Mouse (Mus musculus): Measurements from ENCODE around the gene Rasgef1b.

The Rasgef1b gene

DNA sequence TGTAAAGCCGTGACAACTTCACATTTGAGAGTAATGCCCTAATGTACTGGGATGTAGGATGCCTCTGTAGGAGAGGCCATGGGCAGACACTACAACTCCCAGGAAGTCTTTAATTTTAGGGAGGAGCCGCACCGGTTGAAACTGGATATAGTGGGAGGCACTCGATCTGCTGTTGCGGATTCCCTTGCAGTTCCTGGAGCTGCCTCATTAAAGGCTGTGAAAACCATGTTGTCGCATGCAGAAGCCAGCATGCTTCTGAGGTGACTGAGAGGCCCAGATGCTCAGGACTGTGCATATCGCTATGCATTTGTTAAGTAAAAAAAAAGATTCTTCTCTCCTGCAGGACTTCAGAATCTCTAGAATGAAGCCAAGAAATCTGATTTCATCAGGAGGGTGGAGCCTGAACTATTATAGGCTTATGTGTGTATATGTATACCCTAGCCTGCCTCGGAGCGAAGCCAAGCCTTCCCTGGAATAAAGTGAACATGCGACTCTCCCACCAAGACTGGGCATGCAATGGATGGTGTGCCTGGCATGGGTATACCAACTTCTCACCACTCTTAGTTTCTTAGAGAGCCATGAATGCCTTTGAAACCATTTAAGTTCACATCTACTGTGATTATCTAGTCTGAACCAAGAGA, 130.3 kb downstream of the Rasgef1b start:
- no peak for DNase-seq

- peak; percentile 73 for DNase-seq
Observed at GRCm38 (mm10) chr5:99597701-99598100, 131.2 kb downstream of the Rasgef1b start.

- no peak for DNase-seq
Observed at GRCm38 (mm10) chr5:99591348-99591747, 137.5 kb downstream of the Rasgef1b start.

DNA sequence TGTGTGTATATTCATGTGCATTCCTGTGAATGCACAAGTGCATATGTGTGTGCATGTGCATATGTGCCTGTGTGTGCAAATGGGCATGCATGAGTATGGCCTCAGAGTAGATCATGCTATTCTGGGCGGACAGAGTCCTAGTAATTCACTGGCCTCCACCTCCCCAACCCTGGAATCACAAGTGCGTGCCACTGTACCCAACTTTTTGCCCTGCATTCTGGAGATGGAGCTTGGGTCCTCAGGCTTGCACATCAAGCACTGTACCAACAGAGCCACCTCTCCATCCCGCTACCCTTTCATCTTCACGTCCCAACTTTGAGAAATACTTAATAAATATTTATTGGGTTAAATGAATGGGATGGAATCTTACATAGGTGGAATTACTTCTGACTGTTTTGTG, 138.3 kb downstream of the Rasgef1b start:
- DNase-seq, result no peak

DNA sequence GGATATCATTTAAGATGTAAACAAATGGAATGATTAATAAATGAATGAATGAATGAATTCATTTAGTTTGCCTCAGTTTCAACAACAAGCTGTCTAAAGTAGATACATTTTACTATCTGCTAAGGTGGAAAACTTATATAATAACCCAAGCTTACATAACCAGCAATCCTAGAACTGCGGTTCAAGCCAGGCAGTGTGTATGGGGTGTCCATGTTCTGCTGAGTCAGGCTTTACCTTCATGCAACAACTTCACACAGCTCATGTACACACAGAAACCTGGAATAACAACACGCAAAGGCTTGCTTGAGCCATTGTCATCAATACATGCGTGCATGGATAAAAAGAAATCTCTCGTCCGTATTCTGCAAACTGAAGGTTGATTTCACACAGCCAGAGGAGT, 140.9 kb downstream of the Rasgef1b start:
- no peak for DNase-seq

GRCm38 (mm10) chr5:99587589-99587988, 141.3 kb downstream of the Rasgef1b start:
- no peak for DNase-seq

DNA sequence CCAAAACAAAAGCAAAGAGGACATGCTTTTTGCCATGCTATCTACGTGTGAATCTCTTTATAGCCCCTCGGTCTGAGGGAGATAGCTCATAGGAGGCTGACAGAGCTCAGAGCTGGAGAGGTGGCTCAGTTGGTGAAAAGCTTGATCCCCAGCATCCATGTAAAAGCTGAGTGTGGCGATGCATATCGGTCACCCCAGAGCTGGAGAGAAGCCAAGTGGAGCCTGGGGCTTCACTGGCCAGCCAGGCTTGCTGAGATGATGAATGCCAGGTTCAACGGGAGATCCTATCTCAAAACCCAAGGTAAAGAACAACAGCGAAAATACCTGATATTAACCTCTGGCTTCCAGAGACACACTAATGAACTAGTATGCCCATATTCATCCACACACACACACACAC, 142.6 kb downstream of the Rasgef1b start:
- no peak for DNase-seq

- DNase-seq, result peak; percentile 38
Observed at GRCm38 (mm10) chr5:99585166-99585898, 143.5 kb downstream of the Rasgef1b start.

- no peak for DNase-seq
Observed at GRCm38 (mm10) chr5:99584266-99584665, 144.6 kb downstream of the Rasgef1b start.

- no peak for DNase-seq
Observed at GRCm38 (mm10) chr5:99582055-99582454, 146.8 kb downstream of the Rasgef1b start.

DNA sequence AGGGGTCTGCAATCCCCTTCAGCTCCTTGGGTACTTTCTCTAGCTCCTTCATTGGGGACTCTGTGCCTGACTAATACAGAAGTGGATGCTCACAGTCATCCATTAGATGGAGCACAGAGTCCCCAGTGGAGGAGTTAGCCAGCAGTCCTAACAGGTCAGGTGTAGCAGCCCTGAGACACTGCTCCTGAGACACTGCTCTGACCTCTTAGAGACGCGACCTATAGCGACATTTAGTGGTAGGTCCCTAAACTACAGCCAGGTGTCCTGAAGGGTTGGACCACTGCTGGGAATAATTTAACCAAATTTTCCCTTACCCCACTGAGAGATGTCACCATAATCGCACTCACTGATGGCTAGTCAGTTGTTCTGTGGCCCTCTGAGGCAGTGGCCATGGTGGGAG, 150.2 kb downstream of the Rasgef1b start:
- DNase-seq, result peak; percentile 39

GRCm38 (mm10) chr5:99575897-99576296, 153.0 kb downstream of the Rasgef1b start:
- no peak for DNase-seq

GRCm38 (mm10) chr5:99564501-99565323, 164.2 kb downstream of the Rasgef1b start:
- no peak for DNase-seq

- DNase-seq, result no peak
Observed at GRCm38 (mm10) chr5:99562096-99562495, 166.8 kb downstream of the Rasgef1b start.

DNA sequence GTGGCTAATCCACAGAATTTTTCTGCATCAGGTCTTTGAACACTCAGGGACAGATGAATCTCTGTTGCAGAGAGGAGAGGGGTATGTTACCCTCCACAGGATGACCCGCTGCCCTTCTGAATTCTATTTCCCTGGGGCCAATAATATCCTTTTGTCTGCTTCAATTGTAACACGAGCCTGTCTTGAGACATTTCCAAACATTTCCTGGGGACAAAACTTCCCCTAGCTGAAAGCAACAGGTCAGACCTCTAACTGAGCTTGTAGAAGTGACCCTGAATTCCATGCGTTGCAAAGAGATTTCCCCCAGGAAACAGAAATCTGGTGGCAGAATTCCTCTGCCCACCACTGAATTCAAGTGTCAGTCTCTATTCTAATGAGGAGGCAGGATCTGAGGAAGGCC, 169.1 kb downstream of the Rasgef1b start:
- no peak for DNase-seq

GRCm38 (mm10) chr5:99558231-99558630, 170.6 kb downstream of the Rasgef1b start:
- no peak for DNase-seq

DNA sequence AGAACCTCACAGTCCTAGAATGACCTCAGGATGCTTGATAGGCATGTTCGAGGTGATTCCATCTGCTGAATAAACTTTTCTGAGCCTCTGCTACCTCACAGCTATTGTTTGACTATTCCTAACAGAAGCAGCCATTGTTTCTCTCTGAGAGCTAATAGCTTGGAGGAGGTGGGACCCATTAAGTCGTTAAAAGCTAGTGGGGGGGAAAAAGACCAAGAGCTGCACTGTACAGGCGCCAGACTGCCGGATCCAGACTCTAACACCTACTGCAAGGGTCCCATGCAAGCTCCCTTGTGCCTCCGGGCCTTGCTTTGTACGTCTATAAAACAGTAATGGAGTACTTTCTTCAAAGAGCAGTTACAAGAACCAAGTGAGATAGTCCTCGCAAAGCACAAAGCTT, 176.2 kb downstream of the Rasgef1b start:
- DNase-seq, result no peak

DNA sequence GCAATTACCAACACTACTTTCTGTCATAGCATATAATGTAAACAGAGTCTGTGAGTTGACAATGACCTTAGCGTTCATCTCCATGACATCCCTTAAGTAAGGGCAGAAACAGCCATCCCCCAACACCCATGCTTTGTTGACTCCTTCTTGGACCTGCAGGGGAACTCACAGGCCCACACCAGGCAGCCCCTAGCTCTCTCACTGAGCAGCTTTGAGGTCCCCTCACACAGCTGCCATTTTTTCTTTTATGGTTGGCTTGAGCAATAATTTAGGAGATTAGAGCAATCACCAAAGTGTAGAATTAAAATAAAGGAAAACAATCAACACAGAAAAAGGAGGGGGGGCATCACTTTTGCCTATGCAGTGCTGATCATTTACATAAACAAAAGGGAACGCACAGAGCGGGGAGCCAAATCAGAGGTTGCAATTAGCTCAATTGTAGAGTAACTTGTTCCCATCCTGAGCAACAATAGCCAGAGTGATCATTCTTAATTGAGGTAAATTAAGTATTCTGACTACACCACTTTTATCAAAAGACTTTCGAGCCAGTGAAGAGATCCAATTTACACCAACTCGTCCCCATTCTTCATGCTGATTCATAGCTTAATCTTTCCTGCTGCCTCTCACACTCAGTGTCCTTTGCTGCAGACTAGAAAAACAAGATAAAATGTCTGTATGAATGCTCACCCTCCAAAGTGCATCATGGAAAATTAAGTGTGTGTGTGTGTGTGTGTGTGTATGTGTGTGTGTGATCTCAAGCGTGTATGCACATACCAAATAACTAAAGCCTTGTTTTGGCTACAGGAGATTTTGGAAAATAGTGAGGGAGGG, 184.0 kb downstream of the Rasgef1b start:
- no peak for DNase-seq

DNA sequence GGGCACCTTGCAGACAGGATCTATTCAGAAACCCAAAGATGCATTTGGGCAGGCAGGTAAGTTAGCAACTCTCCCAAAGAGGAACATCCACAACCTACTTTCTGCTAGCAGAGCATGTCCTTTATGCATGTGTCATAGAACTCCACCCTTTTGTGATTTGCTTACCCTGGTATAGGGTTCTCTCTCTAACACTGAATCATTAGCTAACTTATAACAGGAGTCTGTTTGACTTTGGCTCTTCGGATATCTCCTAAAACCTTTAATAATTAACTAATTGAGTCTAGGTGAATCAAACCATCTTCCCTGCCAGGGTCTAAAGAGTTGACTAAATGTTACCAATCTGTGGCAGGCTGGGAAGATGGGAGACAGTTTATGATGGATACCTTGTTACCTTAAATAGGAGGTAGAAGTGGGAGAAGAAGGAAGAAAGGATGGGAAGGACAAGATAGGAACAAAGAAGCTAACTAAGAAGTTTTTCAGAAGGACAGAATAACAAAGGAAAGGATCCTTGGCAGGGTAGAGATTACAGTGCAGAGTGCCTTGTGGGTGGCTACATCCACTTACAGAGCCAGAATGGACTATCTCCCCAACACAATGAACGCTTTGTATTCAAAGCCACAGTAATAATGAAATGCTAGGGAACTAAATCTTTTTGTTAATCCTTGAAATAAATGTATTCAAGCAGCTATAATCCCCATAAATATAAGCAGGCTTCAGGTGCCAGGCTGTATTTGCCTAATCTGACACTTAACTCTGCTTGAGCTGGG, 186.7 kb downstream of the Rasgef1b start:
- no peak for DNase-seq

DNA sequence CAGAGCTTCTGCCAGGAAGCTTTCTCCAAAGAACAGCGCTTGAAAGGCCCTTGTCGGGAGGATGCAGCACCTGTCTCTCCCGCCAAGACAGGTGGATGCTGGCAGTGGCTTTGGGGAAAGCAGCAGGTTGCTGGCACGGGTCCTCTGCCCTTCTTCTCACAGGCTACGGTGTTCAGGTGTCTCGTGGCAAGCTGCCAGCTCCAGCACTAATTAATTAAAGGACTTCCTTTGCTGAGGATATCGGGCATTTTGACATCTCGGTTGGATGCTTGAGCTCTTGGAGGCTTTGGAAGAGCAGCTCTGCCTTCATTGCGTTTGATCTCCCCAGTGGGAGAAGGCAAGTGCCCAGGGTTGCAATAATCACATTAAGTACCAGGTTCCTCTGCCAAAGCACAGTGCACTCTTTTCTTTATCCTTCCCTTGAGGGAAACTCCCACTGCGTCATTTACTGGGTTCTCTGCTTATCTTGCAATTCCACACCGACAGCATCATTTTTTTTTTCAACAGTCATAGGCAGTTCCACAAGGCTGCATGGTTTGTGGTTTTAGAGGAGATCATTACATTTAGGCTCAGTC, 187.5 kb downstream of the Rasgef1b start:
- peak; percentile 97 for DNase-seq

DNA sequence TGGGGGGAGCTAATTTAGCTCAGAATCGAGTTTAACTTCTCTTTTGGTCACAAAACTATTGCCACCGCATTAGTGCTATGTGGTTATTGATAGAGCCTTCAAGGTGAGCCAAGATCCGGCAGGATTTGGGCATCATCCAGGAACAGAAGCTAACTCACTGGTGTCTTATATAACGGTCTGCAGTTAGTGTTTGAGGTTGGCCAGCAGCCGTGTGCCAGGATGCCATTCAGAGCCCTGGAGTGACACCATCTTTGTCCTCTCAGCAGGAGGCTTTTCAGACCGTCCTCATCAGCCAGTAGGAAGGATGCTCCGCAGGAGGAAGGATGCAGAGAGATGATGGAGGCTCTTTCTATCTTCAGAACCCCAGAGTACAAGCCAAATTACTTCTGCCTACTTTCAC, 195.4 kb downstream of the Rasgef1b start:
- DNase-seq, result peak; percentile 93

DNA sequence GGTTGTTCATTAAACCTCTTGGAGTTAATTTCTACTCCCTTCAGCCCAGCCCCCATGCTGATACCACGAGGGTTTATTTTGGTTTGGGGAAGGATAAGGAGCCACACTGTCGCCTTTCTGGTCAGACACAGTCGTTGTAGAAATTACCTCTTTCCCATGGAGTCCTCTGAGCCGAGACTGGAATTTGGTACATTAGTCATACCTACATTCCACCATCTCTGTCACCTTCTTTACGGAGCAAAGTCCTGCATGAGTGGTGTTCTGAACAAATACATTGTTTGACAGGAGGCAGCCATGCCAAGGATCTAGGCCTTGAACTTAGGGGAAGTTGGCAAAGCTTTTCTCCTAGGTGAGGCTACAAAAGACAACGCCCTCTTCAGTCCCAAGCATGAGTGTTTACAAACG, 202.1 kb downstream of the Rasgef1b start:
- no peak for DNase-seq

Data from cerebellum, adult 9-11 months (tissue).